In genomic region chr4:32170460-32171192, GRCm38 (mm10) we compare ENCODE assay signal across 11 mouse cellular contexts.
DNase-seq lines count a peak whose midpoint lies in the region; ATAC-seq and TF ChIP-seq lines count a peak whose summit lies in the region.
"Had no signal": no experiment of that assay in that cellular context is flagged by ENCODE, and none has a peak within 500 bp of the region (broad histone marks: within the 10 kb centered on the region; RNA-seq: fewer than 3 reads in every experiment).

No protein-coding gene starts in this region.

- intact Hi-C loops in gastrocnemius, postnatal 36 days (cut with DNase I) = no loop called here

- TF ChIP-seq CTCF in thymus, adult 2 months (IDR thresholded peaks at IDR 0.05; ENCODE audit: borderline replicate concordance, control insufficient read depth, extremely low read depth, insufficient read depth, low read length, poor library complexity) = no peak
- no peak for TF ChIP-seq CTCF in liver, postnatal 0 days (IDR thresholded peaks at IDR 0.05; ENCODE audit: low read depth)

- no peak for DNase-seq in thymus, adult 2 months
- DNase-seq in thymus, adult 18-20 months = no peak
- DNase-seq in liver, postnatal 0 days = peak; percentile 60
- peak; percentile 17 for DNase-seq in yolk sac, embryonic 10.5 days (ENCODE audit: low spot score)
- DNase-seq in cerebellum, postnatal 10 days = no peak
- no peak for DNase-seq in gastrocnemius, postnatal 36 days
- DNase-seq: cerebellum, adult 8-10 months had no signal

- TF ChIP-seq POLR2A in thymus, adult 2 months (IDR thresholded peaks at IDR 0.05; ENCODE audit: control insufficient read depth, extremely low read depth, insufficient read depth, low read length, poor library complexity) = no peak

- H3K9me3 ChIP-seq in liver, postnatal 0 days (ENCODE audit: low read length) = no peaks in the 10 kb centered on the region
- H3K9me3 ChIP-seq: forebrain, embryonic 13.5 days; limb, embryonic 15.5 days; neural tube, embryonic 12.5 days had no signal

- 22% methylated on average over 15 of the region's 15 CpGs for WGBS in thymus, adult 2 months
- 12% methylated on average over 15 of the region's 15 CpGs for WGBS in liver, postnatal 0 days (ENCODE audit: insufficient replicate concordance)

- peak; percentile 83 for TF ChIP-seq EP300 in liver, postnatal 0 days (IDR thresholded peaks at IDR 0.05; ENCODE audit: low read depth)

- H3K4me2 ChIP-seq in liver, postnatal 0 days (ENCODE audit: low read depth, low read length) = peak overlapping the region; percentile 74
- H3K4me2 ChIP-seq: forebrain, embryonic 13.5 days; limb, embryonic 15.5 days; neural tube, embryonic 12.5 days had no signal

- no peak overlapping the region for H3K4me3 ChIP-seq in thymus, adult 2 months (ENCODE audit: control insufficient read depth, insufficient read depth, low read length)
- H3K4me3 ChIP-seq in liver, postnatal 0 days (ENCODE audit: low read depth, low read length) = peak overlapping the region; percentile 41
- H3K4me3 ChIP-seq: forebrain, embryonic 13.5 days; limb, embryonic 15.5 days; neural tube, embryonic 12.5 days had no signal

- ATAC-seq in hematopoietic stem cell, adult 5-6 weeks (replicated peaks in 1 of 2; ENCODE audit: insufficient read depth in 1 of 2, low FRiP score in 2 of 2, low TSS enrichment in 1 of 2, low read depth in 1 of 2, poor library complexity in 2 of 2, severe bottlenecking in 2 of 2) = peak; percentile 65 to 76
- peak; percentile 83 for ATAC-seq in liver, postnatal 0 days
- ATAC-seq: forebrain, embryonic 13.5 days had no signal

- H3K27me3 ChIP-seq in thymus, adult 2 months (ENCODE audit: control insufficient read depth, insufficient read depth, low read length) = no peaks in the 10 kb centered on the region
- H3K27me3 ChIP-seq in liver, postnatal 0 days (ENCODE audit: insufficient read depth, low read length) = no peaks in the 10 kb centered on the region
- H3K27me3 ChIP-seq: forebrain, embryonic 13.5 days; neural tube, embryonic 12.5 days had no signal

- H3K4me1 ChIP-seq in thymus, adult 2 months (replicated peaks; ENCODE audit: control insufficient read depth, insufficient read depth, low read length) = peaks cover 37% of the 10 kb centered on the region
- peaks cover 24% of the 10 kb centered on the region for H3K4me1 ChIP-seq in liver, postnatal 0 days (ENCODE audit: insufficient read depth)

- H3K36me3 ChIP-seq in thymus, adult 2 months (ENCODE audit: control insufficient read depth, insufficient read depth, low read length) = no peaks in the 10 kb centered on the region
- H3K36me3 ChIP-seq in liver, postnatal 0 days (replicated peaks; ENCODE audit: insufficient read depth, low read length) = no peaks in the 10 kb centered on the region
- H3K36me3 ChIP-seq: limb, embryonic 15.5 days; neural tube, embryonic 12.5 days had no signal

- H3K9ac ChIP-seq in liver, postnatal 0 days (replicated peaks) = peak overlapping the region; percentile 61
- H3K9ac ChIP-seq: forebrain, embryonic 13.5 days; limb, embryonic 15.5 days; neural tube, embryonic 12.5 days had no signal

- peak overlapping the region; percentile 1; the same call in 1 of the 2 replicates for H3K27ac ChIP-seq in thymus, adult 2 months (ENCODE audit: control insufficient read depth, insufficient read depth, low read length)
- peak overlapping the region; percentile 86 for H3K27ac ChIP-seq in liver, postnatal 0 days (ENCODE audit: low read depth)
- H3K27ac ChIP-seq: forebrain, embryonic 13.5 days; limb, embryonic 15.5 days; neural tube, embryonic 12.5 days had no signal

Comparison
In these comparisons a context has a peak if more than half of its experiments do, and no peak if none do; other contexts are left out.
1. DNase-seq: peak in liver, postnatal 0 days (single experiment) and yolk sac, embryonic 10.5 days (single experiment); none in thymus, adult 2 months (single experiment), thymus, adult 18-20 months (0 of 2), cerebellum, postnatal 10 days (0 of 2) and gastrocnemius, postnatal 36 days (0 of 2).